Mouse (Mus musculus) small intestine, adult 2 months (tissue): Measurements from ENCODE around the gene Wnt1. TPM values are rescaled to one million over a fixed set of nuclear protein-coding genes. Genes with fewer than 3 reads are reported as not detected.
A peak's percentile ranks its signal among the peaks of the same experiment; 100 is the strongest.
"Not testable (repeated sequence)": the region's sequence is repeated elsewhere in the genome, so short reads cannot be mapped to it uniquely, and the experiment has no call there.

Experiments
- H3K27ac ChIP-seq: fragments of 200-500 bp; 2 replicates; pipeline ENCODE4 v1.5.1; 2012; ENCODE audit warnings: low read depth, low read length, control low read depth, inconsistent platforms; ENCODE audit not compliant: insufficient read depth
- H3K27me3 ChIP-seq: fragments of 200-500 bp; 2 replicates; pipeline ENCODE4 v1.6.1; 2012; ENCODE audit warnings: mild to moderate bottlenecking, moderate library complexity, low read length, inconsistent platforms; ENCODE audit not compliant: control insufficient read depth, insufficient read depth
- H3K36me3 ChIP-seq: fragments of 200-500 bp; 2 replicates; pipeline ENCODE4 v1.6.1; 2012; ENCODE audit warnings: mild to moderate bottlenecking, low read length, control low read depth, inconsistent platforms; ENCODE audit not compliant: control insufficient read depth, insufficient read depth
- H3K4me1 ChIP-seq: fragments of 200-500 bp; 2 replicates; pipeline ENCODE4 v1.6.1; 2012; ENCODE audit warnings: low read length, inconsistent platforms, mixed read lengths; ENCODE audit not compliant: control insufficient read depth, insufficient read depth, insufficient read length
- H3K4me3 ChIP-seq: fragments of 200-500 bp; 2 replicates; pipeline ENCODE4 v1.5.1; 2012; ENCODE audit warnings: low read depth, mild to moderate bottlenecking, control low read depth, inconsistent platforms, low read length, moderate library complexity
- CTCF ChIP-seq: fragments of 200-500 bp; IDR thresholded peaks from 2 replicates; pipeline ENCODE4 v1.5.1; 2012; ENCODE audit warnings: low read depth, mild to moderate bottlenecking, control low read depth, inconsistent platforms, low read length, moderate library complexity, mixed read lengths; ENCODE audit not compliant: insufficient replicate concordance, insufficient read length; ENCODE audit errors: extremely low read depth
- POLR2A ChIP-seq: fragments of 200-500 bp; IDR thresholded peaks from 2 replicates; pipeline ENCODE4 v1.6.1; 2012; ENCODE audit warnings: low read depth, mild to moderate bottlenecking, control low read depth, inconsistent platforms, low read length, moderate library complexity
- WGBS: fragments of 180-500 bp; shearing (Covaris S2); methylation state at CpG from one replicate; pipeline ENCODE4 v1.1.7; 2018; 5-methylcytosine and 5-hydroxymethylcytosine counted together
- polyA plus RNA-seq: library from polyadenylated mRNA; depleted of rRNA; stranded (reverse); fragments of >200 nt; gene quantifications from 2 replicates; pipeline ENCODE4 v1.2.3, GENCODE M21; 2012; rRNA removed

Gene Wnt1
- 0.06 TPM in 1 of 2 replicates, not detected in the other for polyA plus RNA-seq

DNA sequence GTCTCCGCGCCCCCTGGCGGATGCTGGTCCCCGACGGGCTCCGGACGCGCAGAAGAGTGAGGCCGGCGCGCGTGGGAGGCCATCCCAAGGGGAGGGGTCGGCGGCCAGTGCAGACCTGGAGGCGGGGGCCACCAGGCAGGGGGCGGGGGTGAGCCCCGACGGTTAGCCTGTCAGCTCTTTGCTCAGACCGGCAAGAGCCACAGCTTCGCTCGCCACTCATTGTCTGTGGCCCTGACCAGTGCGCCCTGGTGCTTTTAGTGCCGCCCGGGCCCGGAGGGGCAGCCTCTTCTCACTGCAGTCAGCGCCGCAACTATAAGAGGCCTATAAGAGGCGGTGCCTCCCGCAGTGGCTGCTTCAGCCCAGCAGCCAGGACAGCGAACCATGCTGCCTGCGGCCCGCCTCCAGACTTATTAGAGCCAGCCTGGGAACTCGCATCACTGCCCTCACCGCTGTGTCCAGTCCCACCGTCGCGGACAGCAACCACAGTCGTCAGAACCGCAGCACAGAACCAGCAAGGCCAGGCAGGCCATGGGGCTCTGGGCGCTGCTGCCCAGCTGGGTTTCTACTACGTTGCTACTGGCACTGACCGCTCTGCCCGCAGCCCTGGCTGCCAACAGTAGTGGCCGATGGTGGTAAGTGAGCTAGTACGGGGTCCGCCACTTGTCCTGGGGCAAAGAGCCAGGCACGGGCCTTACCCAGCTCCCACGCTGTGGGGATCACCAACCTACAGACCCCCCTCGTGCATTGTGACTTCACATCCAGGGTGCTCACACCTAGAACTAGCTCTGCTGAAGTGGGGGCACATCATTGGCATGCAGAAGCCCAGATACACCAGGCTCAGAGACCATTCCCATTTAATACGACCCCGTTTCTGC lies at the start of gene Wnt1:
Gene Wnt1 (plus strand): TSS at position 197 of the 875 bp plus-strand sequence.
- Histone ChIP-seq H3K36me3 (no peaks in the 10 kb centered on the region), H3K4me3 (peak within 1 kb of the TSS; percentile 29), H3K27ac (no peak within 1 kb of the TSS), H3K4me1 (peaks cover 18% of the 10 kb centered on the region), H3K27me3 (peaks cover 62% of the 10 kb centered on the region)
- TF ChIP-seq POLR2A (no peak), CTCF (no peak; the same call in 1 of the 2 replicates)
- 4% methylated on average over 51 of the region's 51 CpGs for WGBS

DNA sequence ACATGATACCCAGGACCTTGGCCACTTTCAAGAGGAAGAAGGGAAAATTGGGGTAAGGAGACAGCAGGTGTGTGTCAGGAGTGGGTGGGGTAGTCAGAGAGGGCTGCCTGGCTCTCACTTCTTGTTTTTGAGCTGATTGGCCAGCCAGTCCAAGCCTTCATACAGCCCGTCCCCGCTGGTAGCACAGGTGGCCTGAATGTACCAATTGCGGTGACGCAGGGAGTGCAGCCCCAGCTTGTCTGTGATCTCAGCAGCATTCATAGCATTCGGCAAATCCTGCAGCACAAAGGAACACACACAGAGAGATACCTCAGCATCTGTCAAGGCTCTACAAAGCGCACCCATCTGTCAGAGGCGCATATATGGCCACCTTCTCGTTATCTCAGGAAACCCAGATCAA lies 49.4 kb upstream of the Wnt1 start:
- WGBS, result 92% methylated on average over 8 of the region's 8 CpGs
- H3K4me3 ChIP-seq, result no peak overlapping the region
- no peak overlapping the region for H3K27ac ChIP-seq
- H3K36me3 ChIP-seq, result peaks cover 36% of the 10 kb centered on the region
- no peaks in the 10 kb centered on the region for H3K27me3 ChIP-seq
- no peak for TF ChIP-seq CTCF
- TF ChIP-seq POLR2A, result no peak
- H3K4me1 ChIP-seq, result no peaks in the 10 kb centered on the region

DNA sequence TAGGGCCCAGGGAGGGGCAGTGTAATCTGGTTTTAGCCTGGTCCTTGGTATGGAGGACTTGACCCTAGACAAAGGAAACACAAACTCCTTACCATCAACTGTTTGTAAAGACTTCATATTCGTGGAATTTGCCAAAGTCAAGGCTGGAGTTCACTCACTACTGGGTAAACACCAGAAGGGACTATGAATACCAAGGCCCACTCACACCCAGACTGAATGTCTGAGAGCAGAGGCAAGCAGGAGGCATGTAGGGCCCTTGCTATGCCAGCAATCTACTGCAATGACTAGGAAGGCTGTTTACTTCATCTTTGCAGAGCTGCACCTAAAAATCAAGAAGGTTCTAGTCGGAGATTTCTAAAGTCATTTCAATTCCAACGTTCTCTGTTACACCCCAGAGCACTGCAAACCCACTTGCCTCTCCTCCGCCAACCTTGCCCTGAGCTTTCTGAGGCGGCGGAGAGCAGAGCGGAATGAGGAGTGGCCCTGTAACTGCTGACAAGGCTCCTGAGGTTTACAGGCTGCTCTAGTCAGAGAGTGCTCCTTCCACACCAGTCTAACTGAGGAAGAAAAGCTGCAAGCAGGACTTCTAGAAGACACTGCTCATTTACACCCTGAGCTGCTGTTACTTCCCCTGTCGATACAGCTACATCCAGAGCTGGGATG lies 46.8 kb upstream of the Wnt1 start:
- H3K36me3 ChIP-seq, result peaks cover 28% of the 10 kb centered on the region
- peaks cover 8% of the 10 kb centered on the region for H3K4me1 ChIP-seq
- H3K27ac ChIP-seq, result no peak overlapping the region
- no peak overlapping the region for H3K4me3 ChIP-seq
- WGBS, result 81% methylated on average over 8 of the region's 8 CpGs
- TF ChIP-seq CTCF, result no peak
- TF ChIP-seq POLR2A, result no peak
- H3K27me3 ChIP-seq, result no peaks in the 10 kb centered on the region

DNA sequence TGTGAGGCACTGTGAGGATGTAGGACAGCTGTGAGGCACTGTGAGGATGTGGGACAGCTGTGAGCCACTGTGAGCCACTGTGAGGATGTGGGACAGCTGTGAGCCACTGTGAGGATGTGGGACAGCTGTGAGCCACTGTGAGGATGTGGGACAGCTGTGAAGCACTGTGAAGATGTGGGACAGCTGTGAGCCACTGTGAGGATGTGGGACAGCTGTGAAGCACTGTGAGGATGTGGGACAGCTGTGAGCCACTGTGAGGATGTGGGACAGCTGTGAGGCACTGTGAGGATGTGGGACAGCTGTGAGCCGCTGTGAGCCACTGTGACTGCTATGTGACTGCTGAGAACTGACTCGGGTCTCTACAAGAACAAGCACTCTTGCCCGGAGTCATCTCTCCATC lies 45.8 kb upstream of the Wnt1 start:
- 92% methylated on average over 3 of the region's 3 CpGs for WGBS
- H3K27me3 ChIP-seq, H3K4me3 ChIP-seq, H3K27ac ChIP-seq: not testable (repeated sequence)
- Histone ChIP-seq H3K4me1 (peaks cover 12% of the 10 kb centered on the region), H3K36me3 (peaks cover 25% of the 10 kb centered on the region)

DNA sequence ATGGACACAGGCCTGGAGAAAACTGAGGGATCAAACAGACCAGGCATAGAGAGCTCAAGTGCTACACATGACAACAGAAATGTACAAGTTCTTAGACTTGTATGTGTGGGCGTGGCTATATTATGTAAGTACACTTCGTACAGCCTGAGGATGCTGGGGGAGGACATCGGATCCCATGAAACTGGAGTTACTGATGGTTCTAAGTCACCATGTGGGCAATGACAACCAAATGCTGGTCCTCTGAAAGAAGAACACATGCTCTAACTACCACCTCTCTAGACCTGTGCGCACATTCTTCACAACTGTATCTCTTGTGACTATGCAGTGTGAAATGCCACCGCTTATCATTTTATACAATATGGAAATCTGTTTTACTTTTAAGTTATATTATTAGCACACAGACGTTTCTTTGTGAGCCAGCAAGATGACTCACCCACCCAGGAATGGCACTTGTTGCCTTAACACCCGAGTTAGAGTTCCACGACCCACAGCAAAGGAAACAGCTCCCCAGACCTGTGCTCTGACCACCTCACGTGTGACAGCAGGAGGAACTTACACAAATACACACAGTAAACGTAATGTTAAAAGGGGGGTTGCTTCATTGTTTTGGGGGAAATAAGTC lies 43.2 kb upstream of the Wnt1 start:
- TF ChIP-seq POLR2A (no peak), CTCF (no peak)
- no peaks in the 10 kb centered on the region for H3K27me3 ChIP-seq
- H3K4me3 ChIP-seq, result no peak overlapping the region
- 70% methylated on average over 10 of the region's 10 CpGs for WGBS
- H3K27ac ChIP-seq, result peak overlapping the region; percentile 53; the same call in 1 of the 2 replicates
- peaks cover 13% of the 10 kb centered on the region for H3K4me1 ChIP-seq
- H3K36me3 ChIP-seq, result peaks cover 5% of the 10 kb centered on the region; the same call in 1 of the 2 replicates

DNA sequence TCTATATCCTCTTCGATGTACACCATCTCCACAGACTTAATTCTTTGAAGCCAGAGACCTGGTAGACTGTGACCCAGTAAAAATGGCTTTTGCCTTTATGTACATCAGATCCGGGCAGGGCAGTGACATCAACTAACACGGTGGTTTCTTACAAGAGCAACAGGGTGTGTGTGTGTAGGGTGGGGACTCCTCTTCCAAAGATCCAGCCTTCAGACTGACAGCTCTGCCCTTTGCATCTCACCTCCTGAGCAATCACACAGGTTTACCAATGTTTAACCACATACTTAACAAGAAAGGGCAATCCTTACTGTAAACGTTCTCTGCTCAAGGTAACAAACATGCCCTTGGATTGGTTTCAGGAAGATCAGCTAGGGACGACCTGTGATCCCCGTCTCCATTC lies 42.4 kb upstream of the Wnt1 start:
- peak overlapping the region; percentile 53 for H3K27ac ChIP-seq
- WGBS, result 36% methylated on average over 6 of the region's 6 CpGs
- H3K4me1 ChIP-seq, result peaks cover 14% of the 10 kb centered on the region
- TF ChIP-seq CTCF, result no peak
- TF ChIP-seq POLR2A, result no peak
- H3K27me3 ChIP-seq, result no peaks in the 10 kb centered on the region
- H3K4me3 ChIP-seq, result no peak overlapping the region
- peaks cover 2% of the 10 kb centered on the region; the same call in 1 of the 2 replicates for H3K36me3 ChIP-seq

DNA sequence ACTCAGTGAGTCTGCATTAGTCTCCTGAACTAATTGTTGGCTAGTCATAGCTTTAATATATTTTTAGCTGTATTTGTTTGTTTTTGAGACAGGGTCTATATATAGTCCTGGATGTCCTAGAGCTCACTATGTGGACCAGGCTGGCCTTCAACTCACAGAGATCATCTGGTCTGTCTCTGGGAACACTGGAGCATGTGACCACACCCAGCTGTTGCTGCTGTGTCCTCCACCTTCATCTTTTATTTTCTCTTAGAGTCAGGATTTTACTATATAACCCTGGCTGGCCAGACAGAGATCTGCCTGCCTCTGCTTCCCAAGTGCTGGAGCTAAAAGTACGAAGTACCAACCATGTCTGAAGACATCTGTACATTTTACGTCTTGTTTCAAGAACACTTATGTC lies 40.6 kb upstream of the Wnt1 start:
- Histone ChIP-seq H3K27me3 (no peaks in the 10 kb centered on the region), H3K36me3 (0 out of 2 replicates have a peak, but pooled peaks cover 2% of the 10 kb centered on the region), H3K27ac (no peak overlapping the region), H3K4me1 (peaks cover 21% of the 10 kb centered on the region), H3K4me3 (no peak overlapping the region)
- 94% methylated on average over 2 of the region's 2 CpGs for WGBS
- TF ChIP-seq CTCF, result no peak
